Mouse (Mus musculus) lung, adult 2 months (tissue): ENCODE results near the gene Nus1. TPM values are rescaled to one million over a fixed set of nuclear protein-coding genes. Genes with fewer than 3 reads are reported as not detected.

Source experiments
- DNase-seq: peaks from one replicate; pipeline ENCODE4 v3.0.0; 2022
- H3K4me1 ChIP-seq: fragments of 200-500 bp; 2 replicates; pipeline ENCODE4 v1.6.1; 2011; ENCODE audit warnings: low read length; ENCODE audit not compliant: control insufficient read depth, insufficient read depth
- H3K4me3 ChIP-seq: fragments of 200-500 bp; replicated peaks from 2 replicates; pipeline ENCODE3; 2011; ENCODE audit warnings: low read depth, mild to moderate bottlenecking, control low read depth, low read length; ENCODE audit errors: extremely low read depth
- CTCF ChIP-seq: fragments of 200-500 bp; IDR thresholded peaks from 2 replicates; pipeline ENCODE4 v1.5.1; 2011; ENCODE audit warnings: mild to moderate bottlenecking, low read length, control low read depth; ENCODE audit not compliant: insufficient read depth
- POLR2A ChIP-seq: fragments of 200-500 bp; IDR thresholded peaks from 2 replicates; pipeline ENCODE4 v1.6.1; 2011; ENCODE audit warnings: low read depth, mild to moderate bottlenecking, control low read depth, low read length, borderline replicate concordance; ENCODE audit errors: extremely low read depth
- WGBS: fragments of 180-500 bp; shearing (Covaris S2); methylation state at CpG from one replicate; pipeline ENCODE4 v1.1.7; 2018; 5-methylcytosine and 5-hydroxymethylcytosine counted together
- polyA plus RNA-seq: library from polyadenylated mRNA; depleted of rRNA; stranded (reverse); fragments of >200 nt; gene quantifications from 2 replicates; pipeline ENCODE4 v1.2.3, GENCODE M21; 2012; rRNA removed

Gene Nus1
- polyA plus RNA-seq, 1 experiment: 11.0 TPM

- H3K4me1 ChIP-seq: peaks cover 5% of the 10 kb centered on the region
- no peak for TF ChIP-seq CTCF
- TF ChIP-seq POLR2A: no peak
- 61% methylated on average over 2 of the region's 2 CpGs for WGBS
- no peak overlapping the region for H3K4me3 ChIP-seq
- DNase-seq: no peak
Observed at GRCm38 (mm10) chr10:52427634-52428415, 10.5 kb downstream of the Nus1 start.

GRCm38 (mm10) chr10:52430953-52431352, 13.6 kb downstream of the Nus1 start:
- TF ChIP-seq POLR2A: no peak
- TF ChIP-seq CTCF: no peak
- no peak for DNase-seq
- WGBS: 71% methylated on average over 1 of the region's 1 CpGs
- Histone ChIP-seq H3K4me3 (no peak overlapping the region), H3K4me1 (peaks cover 2% of the 10 kb centered on the region)

DNA sequence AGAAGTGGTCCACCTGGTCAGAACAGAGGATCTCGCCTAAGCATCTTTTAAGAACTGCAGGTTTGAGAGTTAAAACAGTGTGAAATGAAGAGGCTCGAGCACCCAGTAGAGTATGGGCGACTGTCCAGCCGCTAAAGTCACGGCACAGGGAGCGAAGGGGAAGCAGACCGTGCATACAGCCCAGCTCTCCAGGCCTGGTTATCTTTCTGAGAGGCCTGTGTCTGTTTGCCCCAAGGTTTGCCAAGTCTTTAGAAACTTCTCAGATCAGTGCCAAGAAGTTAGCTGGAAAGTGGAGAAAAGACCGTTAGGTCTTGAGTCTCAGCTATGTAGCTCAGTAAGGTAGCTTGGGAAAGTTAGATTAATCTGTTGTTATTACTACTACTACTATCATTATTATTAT, 17.5 kb downstream of the Nus1 start:
- H3K4me3 ChIP-seq: no peak overlapping the region
- 74% methylated on average over 8 of the region's 8 CpGs for WGBS
- H3K4me1 ChIP-seq: no peaks in the 10 kb centered on the region
- DNase-seq: no peak
- TF ChIP-seq POLR2A: no peak
- no peak for TF ChIP-seq CTCF

- no peak for TF ChIP-seq POLR2A
- no peak for DNase-seq
- Histone ChIP-seq H3K4me1 (no peaks in the 10 kb centered on the region), H3K4me3 (no peak overlapping the region)
- 63% methylated on average over 2 of the region's 2 CpGs for WGBS
Observed at GRCm38 (mm10) chr10:52460614-52461013, 43.3 kb downstream of the Nus1 start.

- no peak for DNase-seq
- Histone ChIP-seq H3K4me1 (no peaks in the 10 kb centered on the region), H3K4me3 (no peak overlapping the region)
- WGBS: 45% methylated on average over 7 of the region's 7 CpGs
- TF ChIP-seq CTCF (no peak), POLR2A (no peak)
Observed at GRCm38 (mm10) chr10:52463941-52464739, 46.8 kb downstream of the Nus1 start.

- H3K4me1 ChIP-seq: no peaks in the 10 kb centered on the region
- no peak overlapping the region for H3K4me3 ChIP-seq
- no peak for DNase-seq
- 66% methylated on average over 4 of the region's 4 CpGs for WGBS
- TF ChIP-seq POLR2A (no peak), CTCF (no peak)
Observed at GRCm38 (mm10) chr10:52471520-52471919, 54.2 kb downstream of the Nus1 start.

Other genes with a start within 250 kb of the Nus1 start
- gene Ros1, start 222.3 kb upstream of the Nus1 start, polyA plus RNA-seq: 0.11 and 0.38 TPM in 2 replicates
- gene Dcbld1, start 183.9 kb upstream of the Nus1 start, polyA plus RNA-seq: 7.7 and 8.2 TPM in 2 replicates
- gene Gm26741, start 58.8 kb upstream of the Nus1 start, polyA plus RNA-seq: not detected in 2 replicates
- gene Gopc, start 35.4 kb upstream of the Nus1 start, polyA plus RNA-seq: 5.7 and 6.4 TPM in 2 replicates
- gene Nepn, start 28.6 kb upstream of the Nus1 start, polyA plus RNA-seq: 0.12 TPM in 1 of 2 replicates, not detected in the other